Mouse (Mus musculus) kidney, postnatal 0 days (tissue): ENCODE data around the gene Gjb2. TPM values are rescaled to one million over a fixed set of nuclear protein-coding genes. Genes with fewer than 3 reads are reported as not detected.
A peak's percentile ranks its signal among the peaks of the same experiment; 100 is the strongest.

Experiments
- ATAC-seq: fragments of 200-750 bp; cut with Nextera tagmentation; replicated peaks from 2 replicates; pipeline ENCODE4 v1.8.0; 2017; ENCODE audit warnings: low read depth, moderate number of reproducible peaks, moderate TSS enrichment, moderate library complexity; ENCODE audit not compliant: low FRiP score
- DNase-seq: peaks from one replicate; pipeline ENCODE4 v3.0.0-alpha.2; 2016; ENCODE audit warnings: low spot score
- H3K27ac ChIP-seq: fragments of 300-500 bp; sonication (generic); 2 replicates; pipeline ENCODE4 v1.5.1; 2014; ENCODE audit warnings: mild to moderate bottlenecking
- H3K27me3 ChIP-seq: fragments of 300-500 bp; sonication (generic); 2 replicates; pipeline ENCODE4 v1.6.1; 2014; ENCODE audit warnings: low read length, mixed read lengths; ENCODE audit not compliant: insufficient read depth
- H3K36me3 ChIP-seq: fragments of 300-500 bp; sonication (generic); 2 replicates; pipeline ENCODE4 v1.6.1; 2014; ENCODE audit warnings: low read length, mixed read lengths; ENCODE audit not compliant: insufficient read depth
- H3K4me1 ChIP-seq: fragments of 300-500 bp; sonication (generic); replicated peaks from 2 replicates; pipeline ENCODE4 v1.6.1; 2014; ENCODE audit warnings: antibody characterized with exemption, low read length, mixed read lengths; ENCODE audit not compliant: insufficient read depth
- H3K4me2 ChIP-seq: fragments of 300-500 bp; sonication (generic); 2 replicates; pipeline ENCODE4 v1.6.1; 2014; ENCODE audit warnings: mild to moderate bottlenecking, low read length, moderate library complexity, mixed read lengths
- H3K4me3 ChIP-seq: fragments of 300-500 bp; sonication (generic); replicated peaks from 2 replicates; pipeline ENCODE4 v1.5.1; 2014; ENCODE audit warnings: low read depth, low read length
- H3K9ac ChIP-seq: fragments of 300-500 bp; sonication (generic); 2 replicates; pipeline ENCODE4 v1.6.1; 2014; ENCODE audit warnings: low read depth, low read length
- H3K9me3 ChIP-seq: fragments of 300-500 bp; sonication (generic); replicated peaks from 2 replicates; pipeline ENCODE4 v1.6.1; 2016; ENCODE audit warnings: low read length, inconsistent platforms, mixed read lengths
- CTCF ChIP-seq: IDR thresholded peaks from 2 replicates; pipeline ENCODE4 v1.5.1; 2016; ENCODE audit warnings: antibody characterized with exemption, low read depth, mild to moderate bottlenecking, moderate library complexity
- WGBS: fragments of 180-500 bp; shearing (Covaris S2); extraction: QIAGEN DNeasy Blood & Tissue Kit; methylation state at CpG from one replicate; pipeline ENCODE4 v1.1.7; 2014; 5-methylcytosine and 5-hydroxymethylcytosine counted together
- polyA plus RNA-seq: library from polyadenylated mRNA; unstranded; fragments of >200 nt; fragmentation: Nextera tagmentation; extraction: Ambion mirVana; gene quantifications from 2 replicates; pipeline ENCODE4 v1.2.1, GENCODE M21; 2015

Gjb2 gene
- polyA plus RNA-seq, 1 experiment from 2014 or later: 10.5 TPM

- H3K9ac ChIP-seq: peak overlapping the region; percentile 42; the same call in 1 of the 2 replicates
- WGBS: 3% methylated on average over 19 of the region's 19 CpGs
- no peaks in the 10 kb centered on the region for H3K36me3 ChIP-seq
- H3K4me3 ChIP-seq: peak overlapping the region; percentile 51
- 0 out of 2 replicates have a peak overlapping the region, but pooled peaks have one; percentile 6 for H3K27ac ChIP-seq
- no peak for TF ChIP-seq CTCF
- H3K9me3 ChIP-seq: no peaks in the 10 kb centered on the region
- DNase-seq (no peak), ATAC-seq (no peak)
- H3K27me3 ChIP-seq: peaks cover 29% of the 10 kb centered on the region
- H3K4me1 ChIP-seq: peaks cover 5% of the 10 kb centered on the region
- peak overlapping the region; percentile 92 for H3K4me2 ChIP-seq
Measured at GRCm38 (mm10) chr14:57057204-57057562, 47.3 kb downstream of the Gjb2 start.

DNA sequence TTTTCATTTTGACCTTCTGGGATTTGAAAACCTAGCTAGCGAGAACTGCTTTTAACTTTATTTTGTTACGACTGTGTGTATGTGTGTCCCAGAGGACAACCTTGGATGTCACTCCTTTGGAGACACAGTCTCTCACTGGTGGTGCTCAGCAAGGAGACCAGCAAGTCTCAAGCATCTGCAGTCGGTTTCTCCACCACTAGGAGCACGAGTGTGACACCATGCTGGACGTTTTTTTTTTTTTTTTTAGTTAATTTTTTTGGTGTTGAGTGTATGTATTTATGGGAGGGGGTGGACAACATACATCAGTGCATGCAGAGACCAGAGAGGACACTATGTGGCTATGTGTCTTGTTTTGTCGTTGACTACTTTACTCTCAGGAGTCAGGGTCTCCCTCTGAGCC lies 51.8 kb downstream of the Gjb2 start:
- Histone ChIP-seq H3K36me3 (no peaks in the 10 kb centered on the region), H3K27ac (no peak overlapping the region), H3K27me3 (peaks cover 12% of the 10 kb centered on the region), H3K9me3 (no peaks in the 10 kb centered on the region), H3K4me3 (no peak overlapping the region), H3K4me1 (peaks cover under 1% of the 10 kb centered on the region; the same call in 1 of the 2 replicates), H3K4me2 (no peak overlapping the region), H3K9ac (no peak overlapping the region)
- DNase-seq (no peak), ATAC-seq (no peak)
- TF ChIP-seq CTCF: no peak
- 60% methylated on average over 6 of the region's 6 CpGs for WGBS

Other genes with a start within 250 kb of the Gjb2 start
- gene Zmym2, start 218.0 kb downstream of the Gjb2 start, polyA plus RNA-seq: 26.4 and 26.9 TPM in 2 replicates
- gene Gja3, start 46.6 kb downstream of the Gjb2 start, polyA plus RNA-seq: 9.8 and 10.3 TPM in 2 replicates
- gene Gm4491, start 11.2 kb upstream of the Gjb2 start, polyA plus RNA-seq: not detected in 2 replicates
- 1.2 and 1.9 TPM in 2 replicates for gene Gjb6, start 28.9 kb upstream of the Gjb2 start, polyA plus RNA-seq